Mouse (Mus musculus): Measurements from ENCODE around the gene Ppp1r14b. TPM values are rescaled to one million over a fixed set of nuclear protein-coding genes. Genes with fewer than 3 reads are reported as not detected.

Gene Ppp1r14b
- polyA plus RNA-seq, 1 experiment from 2014 or later: 132 TPM

DNA sequence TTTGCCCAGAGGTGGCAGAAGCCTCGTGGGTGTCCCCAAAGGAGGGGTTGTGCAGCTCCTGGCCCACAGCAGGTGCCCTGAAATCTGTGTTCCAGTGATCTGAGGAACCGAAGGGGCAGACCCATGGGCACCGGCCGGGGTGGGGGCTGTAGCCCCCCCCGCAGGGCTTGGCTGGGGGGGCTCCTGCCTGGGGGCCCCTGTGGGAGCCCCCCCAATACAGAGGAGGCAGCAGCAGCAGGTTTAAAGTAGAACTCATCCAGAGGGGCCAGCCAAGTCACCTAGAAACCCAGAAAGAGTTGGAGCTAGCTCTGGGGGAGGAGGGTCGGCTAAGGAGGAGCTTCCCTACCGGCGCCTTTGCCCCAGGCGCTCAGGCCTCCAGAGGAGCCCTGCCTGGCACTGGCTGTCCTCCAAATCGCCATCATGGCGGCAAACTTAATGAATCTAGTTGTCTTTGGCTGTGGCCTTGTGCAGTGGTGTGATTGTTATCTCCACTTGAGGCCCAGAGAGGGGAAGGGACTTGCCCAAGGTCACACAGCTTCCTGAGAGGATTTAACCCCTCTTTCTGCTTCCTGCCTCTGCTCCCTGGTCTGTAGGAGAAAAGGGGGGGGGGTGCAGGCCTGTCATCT is 4.2 kb upstream of the Ppp1r14b start:
- H3K36me3 ChIP-seq (ENCODE audit: control insufficient read depth, insufficient read depth): no peaks in the 10 kb centered on the region
- H3K27me3 ChIP-seq (replicated peaks; ENCODE audit: control insufficient read depth, insufficient read depth, low read length): peaks cover 15% of the 10 kb centered on the region; the same call in 1 of the 2 replicates
- H3K27ac ChIP-seq (ENCODE audit: low read length): no peak overlapping the region
- peaks cover 16% of the 10 kb centered on the region for H3K4me1 ChIP-seq (replicated peaks; ENCODE audit: control insufficient read depth, insufficient read depth, low read length)
- peak overlapping the region; percentile 47; the same call in 1 of the 2 replicates for H3K4me2 ChIP-seq (ENCODE audit: low read length)
- ATAC-seq: no peak
- H3K9me3 ChIP-seq (ENCODE audit: control insufficient read depth, low read length): no peaks in the 10 kb centered on the region
- peak overlapping the region; percentile 35 for H3K9ac ChIP-seq (replicated peaks; ENCODE audit: low read depth, low read length)
- no peak overlapping the region for H3K4me3 ChIP-seq (replicated peaks; ENCODE audit: low read length)
- WGBS: 16% methylated on average over 11 of the region's 11 CpGs

DNA sequence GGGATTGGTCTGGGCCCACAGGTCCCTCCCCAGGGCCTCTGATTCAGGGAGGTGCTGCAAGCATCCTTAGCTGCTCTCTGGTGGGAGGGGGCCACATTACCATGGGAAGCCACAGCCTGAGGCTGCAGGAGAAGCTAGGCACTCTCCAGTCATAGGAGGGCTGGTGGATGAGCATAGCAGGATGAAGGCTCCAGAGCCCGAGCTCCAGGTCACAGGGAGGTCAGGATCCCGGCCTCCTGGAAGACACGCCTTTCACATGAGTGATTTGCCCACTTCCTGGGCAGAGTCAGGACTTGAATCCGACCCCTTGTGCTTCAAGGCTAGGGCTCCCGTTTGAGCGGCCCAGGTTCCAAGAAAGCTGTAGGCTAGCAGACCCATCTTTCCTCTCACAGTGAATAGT is 3.1 kb upstream of the Ppp1r14b start:
- Histone ChIP-seq H3K9me3 (ENCODE audit: control insufficient read depth, low read length) (no peaks in the 10 kb centered on the region), H3K27ac (ENCODE audit: low read length) (no peak overlapping the region), H3K9ac (replicated peaks; ENCODE audit: low read depth, low read length) (no peak overlapping the region), H3K27me3 (replicated peaks; ENCODE audit: control insufficient read depth, insufficient read depth, low read length) (peaks cover 15% of the 10 kb centered on the region; the same call in 1 of the 2 replicates), H3K4me3 (replicated peaks; ENCODE audit: low read length) (no peak overlapping the region), H3K4me2 (ENCODE audit: low read length) (no peak overlapping the region), H3K4me1 (replicated peaks; ENCODE audit: control insufficient read depth, insufficient read depth, low read length) (peaks cover 22% of the 10 kb centered on the region), H3K36me3 (ENCODE audit: control insufficient read depth, insufficient read depth) (no peaks in the 10 kb centered on the region)
- ATAC-seq: no peak
- 59% methylated on average over 6 of the region's 6 CpGs for WGBS

DNA sequence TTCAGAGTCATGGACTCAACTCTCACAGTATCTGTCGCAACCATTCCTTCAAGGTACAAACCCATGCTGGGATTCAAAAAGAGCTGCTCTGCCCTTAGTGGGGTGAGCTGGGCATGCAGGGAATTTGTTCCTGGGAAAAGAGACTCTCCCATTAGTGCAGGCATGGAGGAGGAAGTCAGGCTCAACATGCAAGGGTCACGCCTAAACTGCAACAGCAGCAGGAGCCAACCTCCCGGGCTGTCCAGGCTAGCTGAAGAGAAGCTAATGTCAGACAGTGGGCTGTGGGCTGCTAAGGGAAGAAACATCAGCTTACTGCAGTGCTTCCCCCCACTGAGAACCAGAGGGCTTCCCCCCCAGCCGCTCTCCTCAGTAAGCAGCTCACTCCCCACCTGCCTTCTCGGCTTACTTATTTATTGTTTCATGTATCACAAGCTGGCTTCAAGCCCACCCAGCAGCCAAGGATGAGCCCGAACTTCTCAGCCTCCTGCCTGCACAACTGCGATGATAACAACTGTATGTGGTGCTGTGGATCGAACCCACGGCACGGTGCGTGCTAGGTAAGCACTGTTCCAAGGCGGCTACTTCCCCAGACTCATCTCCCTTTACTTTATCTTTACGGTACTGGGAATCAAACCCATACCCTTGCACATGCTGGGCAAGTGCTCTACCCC is 2.4 kb upstream of the Ppp1r14b start:
- 87% methylated on average over 13 of the region's 13 CpGs for WGBS
- Histone ChIP-seq H3K4me2 (ENCODE audit: low read length) (no peak overlapping the region), H3K4me1 (replicated peaks; ENCODE audit: control insufficient read depth, insufficient read depth, low read length) (peaks cover 28% of the 10 kb centered on the region), H3K36me3 (ENCODE audit: control insufficient read depth, insufficient read depth) (peaks cover 2% of the 10 kb centered on the region; the same call in 1 of the 2 replicates), H3K4me3 (replicated peaks; ENCODE audit: low read length) (no peak overlapping the region), H3K9ac (replicated peaks; ENCODE audit: low read depth, low read length) (no peak overlapping the region), H3K27me3 (replicated peaks; ENCODE audit: control insufficient read depth, insufficient read depth, low read length) (peaks cover 15% of the 10 kb centered on the region; the same call in 1 of the 2 replicates), H3K9me3 (ENCODE audit: control insufficient read depth, low read length) (no peaks in the 10 kb centered on the region), H3K27ac (ENCODE audit: low read length) (no peak overlapping the region)
- ATAC-seq: no peak

DNA sequence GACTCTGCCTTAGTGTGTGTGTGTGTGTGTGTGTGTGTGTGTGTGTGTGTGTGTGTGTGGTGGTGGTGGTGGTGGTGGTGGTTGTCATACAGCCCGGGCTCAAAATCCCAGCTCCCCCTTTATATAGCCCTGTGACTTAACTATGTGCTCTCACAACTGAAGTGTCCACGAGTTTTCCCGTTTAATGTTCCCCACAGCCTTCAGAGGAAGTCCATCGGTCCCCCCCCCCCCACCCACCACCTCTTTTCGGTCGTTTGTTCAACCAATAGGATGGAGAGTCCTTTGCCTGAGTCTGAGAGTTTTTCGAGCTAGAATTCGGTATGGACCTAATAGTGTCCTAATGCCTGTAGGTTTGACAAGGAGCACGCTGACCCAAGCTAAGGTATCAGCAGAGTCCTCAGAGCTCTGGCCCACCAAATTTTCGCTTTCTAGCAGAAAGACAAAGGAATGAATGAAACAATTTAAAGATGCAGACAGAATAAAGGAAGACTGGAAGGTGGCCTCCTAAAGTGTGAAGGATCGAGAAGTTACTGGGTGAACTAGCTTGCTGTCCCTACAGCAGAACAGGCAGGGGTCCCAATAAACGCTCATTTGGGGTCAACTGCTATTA is 1.1 kb upstream of the Ppp1r14b start:
- H3K4me2 ChIP-seq (ENCODE audit: low read length): peak overlapping the region; percentile 58
- H3K27ac ChIP-seq (ENCODE audit: low read length): peak overlapping the region; percentile 46; the same call in 1 of the 2 replicates
- H3K4me3 ChIP-seq (replicated peaks; ENCODE audit: low read length): peak overlapping the region; percentile 60
- H3K9me3 ChIP-seq (ENCODE audit: control insufficient read depth, low read length): no peaks in the 10 kb centered on the region
- 31% methylated on average over 12 of the region's 12 CpGs for WGBS
- peaks cover 10% of the 10 kb centered on the region; the same call in 1 of the 2 replicates for H3K27me3 ChIP-seq (replicated peaks; ENCODE audit: control insufficient read depth, insufficient read depth, low read length)
- H3K9ac ChIP-seq (replicated peaks; ENCODE audit: low read depth, low read length): peak overlapping the region; percentile 85
- no peak for ATAC-seq
- peaks cover 41% of the 10 kb centered on the region for H3K4me1 ChIP-seq (replicated peaks; ENCODE audit: control insufficient read depth, insufficient read depth, low read length)
- H3K36me3 ChIP-seq (ENCODE audit: control insufficient read depth, insufficient read depth): peaks cover 6% of the 10 kb centered on the region

DNA sequence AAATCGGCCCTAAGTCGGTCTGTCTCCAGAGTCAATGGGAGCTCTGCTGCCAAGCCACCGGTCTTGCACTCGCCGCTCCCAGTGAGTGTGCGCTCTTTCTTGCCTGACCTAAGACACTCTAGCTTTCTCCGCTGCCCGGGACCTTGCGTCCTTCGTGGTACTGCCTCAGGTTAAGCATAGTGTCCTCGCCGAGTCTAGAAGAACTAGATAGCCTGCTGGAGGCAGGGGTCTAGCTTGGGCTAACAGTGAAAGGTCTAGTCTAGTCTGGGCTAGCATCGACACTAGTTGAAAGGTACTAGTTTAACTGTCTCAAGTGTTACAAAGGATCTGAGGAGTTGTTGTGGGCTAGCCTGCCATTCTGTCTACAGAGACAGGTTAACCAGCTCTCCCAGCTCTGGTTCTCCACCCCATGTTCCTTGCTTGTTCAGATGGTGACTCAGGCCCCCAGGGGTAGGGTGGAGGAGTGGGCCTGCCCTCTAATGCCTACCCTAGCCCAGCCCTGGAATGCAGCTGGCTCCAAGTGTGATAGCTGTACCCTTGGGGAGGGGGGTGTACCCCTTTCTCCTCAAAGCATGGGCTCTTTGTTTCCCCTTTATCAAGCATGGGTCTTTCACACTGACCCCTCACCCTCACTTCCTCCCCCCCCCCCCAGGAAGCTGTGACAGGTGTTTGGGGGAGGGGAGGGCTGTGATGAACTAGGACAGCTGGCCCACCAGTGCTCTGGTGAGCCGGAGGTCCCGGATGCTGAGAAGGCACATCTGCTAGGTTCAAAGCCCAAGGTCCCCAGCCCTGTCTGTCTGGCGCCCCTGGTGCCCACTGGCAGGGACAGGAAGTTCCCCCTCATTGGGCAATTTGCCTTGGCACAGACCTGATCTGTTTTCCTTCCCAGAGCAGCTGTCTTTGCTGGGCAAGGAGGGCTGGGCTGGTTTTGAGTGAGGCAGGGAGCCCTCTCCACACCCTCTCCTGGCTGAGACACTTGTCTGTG is 1.1 kb downstream of the Ppp1r14b start, which contains the start of gene Plcb3:
Plcb3 (minus strand) TSS at position 934 of the 985 bp plus-strand sequence.
- peak; percentile 5 for ATAC-seq
- 0% methylated on average over 16 of the region's 16 CpGs for WGBS
- peak within 1 kb of the TSS; percentile 72 for H3K4me2 ChIP-seq (ENCODE audit: low read length)

DNA sequence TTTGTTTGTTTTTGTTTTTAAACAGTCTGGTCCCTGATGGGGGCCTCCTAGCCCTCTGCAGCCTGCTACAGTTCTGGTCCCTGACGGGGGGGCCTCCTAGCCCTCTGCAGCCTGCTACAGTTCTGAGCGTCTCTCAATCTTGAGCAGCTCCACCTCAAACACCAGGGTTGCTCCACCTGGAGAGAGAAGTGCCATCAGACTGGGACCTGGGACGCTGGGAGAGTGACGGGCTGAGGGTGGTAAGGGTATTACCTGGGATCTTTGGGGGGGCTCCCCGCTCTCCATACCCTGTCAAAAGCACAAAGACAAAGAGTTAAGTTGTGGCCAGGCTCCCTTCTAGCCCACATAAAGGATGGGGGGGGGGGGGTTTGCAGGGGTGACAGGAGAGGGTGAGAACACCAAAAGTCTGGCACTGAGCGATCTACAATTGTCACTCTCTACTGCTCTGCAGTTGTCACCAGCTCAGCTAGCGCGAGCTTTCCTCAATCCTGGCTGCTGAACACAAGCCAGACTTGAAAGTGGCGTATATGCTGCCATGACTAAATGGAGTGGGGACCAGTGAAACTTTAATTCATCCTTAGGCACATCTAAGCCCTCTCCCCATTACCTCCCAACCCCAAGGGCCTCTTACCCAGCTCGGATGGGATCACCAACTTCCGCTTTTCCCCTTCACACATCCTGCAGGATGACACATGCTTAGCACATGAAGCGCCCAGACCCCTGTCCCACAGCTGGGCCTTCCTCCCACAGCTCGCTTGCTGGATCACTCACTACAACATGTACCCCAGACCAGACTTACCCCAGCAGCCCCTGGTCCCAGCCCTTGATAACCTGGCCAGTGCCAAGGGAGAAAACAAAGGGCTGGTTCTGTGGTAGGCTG is 3.2 kb downstream of the Ppp1r14b start:
- Histone ChIP-seq H3K9me3 (ENCODE audit: control insufficient read depth, low read length) (no peaks in the 10 kb centered on the region), H3K27ac (ENCODE audit: low read length) (peak overlapping the region; percentile 34; the same call in 1 of the 2 replicates), H3K27me3 (replicated peaks; ENCODE audit: control insufficient read depth, insufficient read depth, low read length) (no peaks in the 10 kb centered on the region), H3K4me1 (replicated peaks; ENCODE audit: control insufficient read depth, insufficient read depth, low read length) (peaks cover 43% of the 10 kb centered on the region), H3K4me2 (ENCODE audit: low read length) (peak overlapping the region; percentile 75; the same call in 1 of the 2 replicates), H3K9ac (replicated peaks; ENCODE audit: low read depth, low read length) (peak overlapping the region; percentile 30; the same call in 1 of the 2 replicates), H3K4me3 (replicated peaks; ENCODE audit: low read length) (no peak overlapping the region), H3K36me3 (ENCODE audit: control insufficient read depth, insufficient read depth) (peaks cover 6% of the 10 kb centered on the region)
- ATAC-seq: no peak
- 70% methylated on average over 13 of the region's 13 CpGs for WGBS

More for the DNA sequence above, 1.1 kb downstream of the Ppp1r14b start, which contains the start of gene Plcb3:
- H3K9ac ChIP-seq (replicated peaks; ENCODE audit: low read depth, low read length): peak within 1 kb of the TSS; percentile 85
- H3K36me3 ChIP-seq (ENCODE audit: control insufficient read depth, insufficient read depth): peaks cover 6% of the 10 kb centered on the region
- H3K4me3 ChIP-seq (replicated peaks; ENCODE audit: low read length): peak within 1 kb of the TSS; percentile 60
- peaks cover 38% of the 10 kb centered on the region for H3K4me1 ChIP-seq (replicated peaks; ENCODE audit: control insufficient read depth, insufficient read depth, low read length)
- no peaks in the 10 kb centered on the region for H3K9me3 ChIP-seq (ENCODE audit: control insufficient read depth, low read length)
- peak within 1 kb of the TSS; percentile 82 for H3K27ac ChIP-seq (ENCODE audit: low read length)
- H3K27me3 ChIP-seq (replicated peaks; ENCODE audit: control insufficient read depth, insufficient read depth, low read length): no peaks in the 10 kb centered on the region

DNA sequence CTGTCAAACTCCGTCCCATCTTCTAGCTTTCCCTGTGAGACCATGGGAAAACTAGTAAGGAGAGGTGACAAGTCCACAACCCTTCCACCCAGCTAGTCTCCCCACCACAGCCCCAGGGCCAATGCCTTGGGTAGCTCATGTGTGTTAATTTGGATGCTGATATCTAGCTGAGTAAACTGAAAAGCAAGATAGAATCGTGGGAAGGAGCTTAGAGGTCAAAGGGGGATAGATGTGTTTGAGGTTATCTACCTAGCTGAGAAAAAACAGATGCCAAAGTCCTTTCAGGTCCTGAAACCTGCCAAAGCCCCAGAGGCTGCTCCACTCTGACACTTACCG is 3.8 kb downstream of the Ppp1r14b start:
- Histone ChIP-seq H3K27ac (ENCODE audit: low read length) (peak overlapping the region; percentile 95), H3K4me2 (ENCODE audit: low read length) (peak overlapping the region; percentile 75), H3K9me3 (ENCODE audit: control insufficient read depth, low read length) (no peaks in the 10 kb centered on the region), H3K27me3 (replicated peaks; ENCODE audit: control insufficient read depth, insufficient read depth, low read length) (no peaks in the 10 kb centered on the region), H3K9ac (replicated peaks; ENCODE audit: low read depth, low read length) (peak overlapping the region; percentile 60), H3K4me3 (replicated peaks; ENCODE audit: low read length) (peak overlapping the region; percentile 80), H3K4me1 (replicated peaks; ENCODE audit: control insufficient read depth, insufficient read depth, low read length) (peaks cover 43% of the 10 kb centered on the region), H3K36me3 (ENCODE audit: control insufficient read depth, insufficient read depth) (peaks cover 8% of the 10 kb centered on the region)
- 60% methylated on average over 3 of the region's 3 CpGs for WGBS
- ATAC-seq: no peak

DNA sequence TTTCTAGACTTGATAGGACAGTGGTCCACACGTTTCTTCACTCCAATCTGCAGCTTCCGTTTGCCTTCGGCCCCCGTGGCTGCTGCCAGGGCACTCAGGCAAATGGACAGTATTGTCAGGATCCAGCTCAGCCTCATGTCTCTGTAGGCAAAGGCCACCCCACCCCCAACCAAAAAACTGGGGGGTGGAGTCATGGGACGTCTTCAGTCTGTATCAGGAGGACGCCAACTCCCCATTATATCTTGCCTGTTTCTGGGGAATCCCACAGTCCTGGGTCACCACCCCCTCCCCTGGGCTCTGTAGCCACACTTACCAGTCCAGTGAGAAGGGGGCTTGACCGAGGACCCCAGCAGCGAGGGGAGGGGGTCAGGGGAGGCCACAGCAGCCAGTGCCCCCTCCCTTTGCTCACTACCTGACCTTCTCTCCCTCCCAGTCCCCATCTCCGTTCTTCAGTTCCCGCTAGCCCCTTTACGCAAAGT is 4.3 kb downstream of the Ppp1r14b start:
- Histone ChIP-seq H3K27ac (ENCODE audit: low read length) (peak overlapping the region; percentile 95), H3K4me3 (replicated peaks; ENCODE audit: low read length) (peak overlapping the region; percentile 80), H3K9me3 (ENCODE audit: control insufficient read depth, low read length) (no peaks in the 10 kb centered on the region), H3K4me1 (replicated peaks; ENCODE audit: control insufficient read depth, insufficient read depth, low read length) (peaks cover 42% of the 10 kb centered on the region), H3K9ac (replicated peaks; ENCODE audit: low read depth, low read length) (peak overlapping the region; percentile 60), H3K27me3 (replicated peaks; ENCODE audit: control insufficient read depth, insufficient read depth, low read length) (no peaks in the 10 kb centered on the region), H3K4me2 (ENCODE audit: low read length) (peak overlapping the region; percentile 75), H3K36me3 (ENCODE audit: control insufficient read depth, insufficient read depth) (peaks cover 8% of the 10 kb centered on the region)
- no peak for ATAC-seq
- WGBS: 11% methylated on average over 11 of the region's 11 CpGs

Data from forebrain, embryonic 16.5 days (tissue).